Mouse (Mus musculus): Measurements from ENCODE around the gene Ndufs7.
A peak's percentile ranks its signal among the peaks of the same experiment; 100 is the strongest.
"Not testable (repeated sequence)": the region's sequence is repeated elsewhere in the genome, so short reads cannot be mapped to it uniquely, and the experiment has no call there.

Ndufs7 gene

GRCm38 (mm10) chr10:80242088-80242487 lies 6.8 kb upstream of the Ndufs7 start:
- DNase-seq (ENCODE audit: low spot score): no peak

GRCm38 (mm10) chr10:80242607-80243006 lies 6.3 kb upstream of the Ndufs7 start:
- DNase-seq (ENCODE audit: low spot score): no peak

GRCm38 (mm10) chr10:80244791-80245399 lies 4.0 kb upstream of the Ndufs7 start:
- DNase-seq (ENCODE audit: low spot score): no peak

- peak; percentile 58 for DNase-seq (ENCODE audit: low spot score)
Observed at GRCm38 (mm10) chr10:80245600-80245999, 3.3 kb upstream of the Ndufs7 start.

DNA sequence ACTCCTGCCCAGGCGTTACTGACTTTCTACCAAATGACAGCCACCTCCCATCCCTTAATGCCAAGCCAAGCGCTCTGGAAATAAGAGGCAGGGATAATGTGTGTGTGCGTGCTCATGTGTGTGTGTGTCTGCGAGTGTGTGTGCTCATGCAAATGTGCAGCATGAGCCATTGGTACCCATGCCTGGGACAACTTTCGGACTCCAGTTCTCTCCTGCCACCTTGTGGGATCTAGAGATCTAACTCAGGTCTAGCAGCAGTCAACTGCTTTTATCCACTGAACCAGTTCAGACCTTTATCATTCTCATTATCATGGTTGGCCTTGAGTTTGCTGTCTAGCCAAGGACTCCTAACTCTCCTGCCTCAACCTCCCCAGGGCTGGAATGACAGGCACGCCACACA lies 1.1 kb upstream of the Ndufs7 start:
- no peak for DNase-seq (ENCODE audit: low spot score)

GRCm38 (mm10) chr10:80248437-80248836 lies 484 bp upstream of the Ndufs7 start:
- not testable (repeated sequence) for DNase-seq (ENCODE audit: low spot score)

DNA sequence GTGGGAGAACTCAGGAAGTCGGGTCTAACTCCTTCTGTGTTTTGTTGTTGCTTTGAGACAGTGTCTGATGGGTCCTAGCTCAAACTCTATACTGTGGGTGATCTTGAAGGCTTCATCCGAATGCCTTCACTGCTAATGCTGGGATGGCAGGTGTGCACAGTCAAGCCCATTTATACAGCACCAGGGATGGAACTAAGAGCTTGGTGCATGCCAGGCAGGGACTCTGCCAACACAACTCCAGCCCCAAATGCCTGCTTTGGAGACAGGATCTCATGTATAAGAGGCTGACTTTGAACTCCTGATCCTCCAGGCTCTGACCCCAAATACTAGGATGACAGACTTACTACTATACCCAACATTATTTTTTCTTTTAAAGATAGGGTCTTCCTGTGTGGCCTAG lies 1.1 kb downstream of the Ndufs7 start:
- no peak for DNase-seq (ENCODE audit: low spot score)

GRCm38 (mm10) chr10:80250573-80250972 lies 1.7 kb downstream of the Ndufs7 start:
- no peak for DNase-seq (ENCODE audit: low spot score)

DNA sequence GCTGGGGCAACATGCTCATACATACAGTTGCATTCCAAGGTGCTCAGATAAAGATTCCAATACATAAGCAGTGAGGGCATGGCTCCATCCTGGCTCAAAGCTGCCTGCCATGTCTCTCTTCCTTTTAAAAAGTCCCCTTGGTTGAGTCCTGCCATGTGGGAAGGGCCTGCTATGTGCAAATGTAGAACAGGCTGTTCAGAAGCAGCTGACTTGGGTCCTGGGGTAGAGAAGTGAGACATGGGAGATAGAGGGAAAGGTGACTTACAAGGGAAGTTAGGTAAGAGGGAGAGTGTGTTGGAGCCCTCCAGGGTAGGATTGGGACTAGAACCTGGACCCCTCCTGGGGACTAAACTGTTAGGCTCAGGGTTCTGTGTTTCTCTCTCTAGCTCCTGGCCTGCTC lies 3.1 kb downstream of the Ndufs7 start:
- DNase-seq (ENCODE audit: low spot score): no peak

- no peak for DNase-seq (ENCODE audit: low spot score)
Observed at GRCm38 (mm10) chr10:80252493-80253274, 3.8 kb downstream of the Ndufs7 start.

- DNase-seq (ENCODE audit: low spot score): no peak
Observed at GRCm38 (mm10) chr10:80253551-80253950, 4.6 kb downstream of the Ndufs7 start.

GRCm38 (mm10) chr10:80254331-80255297 lies 5.7 kb downstream of the Ndufs7 start:
- DNase-seq (ENCODE audit: low spot score): no peak

GRCm38 (mm10) chr10:80255881-80256535 lies 7.1 kb downstream of the Ndufs7 start:
- peak; percentile 53 for DNase-seq (ENCODE audit: low spot score)

DNA sequence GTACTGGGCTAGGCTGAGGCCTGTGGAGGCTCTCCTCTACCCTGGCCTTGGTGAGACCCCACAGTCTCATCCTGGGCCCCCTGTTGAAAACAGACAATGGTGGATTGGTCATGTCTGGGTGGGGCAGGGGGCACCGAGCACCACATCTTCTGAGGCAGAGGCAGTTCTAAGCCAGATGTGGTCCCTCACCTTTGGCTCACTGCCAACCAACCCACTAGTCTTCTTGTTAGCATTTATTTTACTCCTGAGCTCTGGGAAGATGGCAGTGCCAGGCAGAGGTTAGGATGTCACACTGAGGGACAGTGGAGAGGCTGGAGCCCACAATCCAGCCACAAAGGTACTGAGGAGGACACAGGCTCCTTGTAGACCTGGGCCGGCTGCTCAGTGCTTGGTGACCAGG lies 9.0 kb downstream of the Ndufs7 start:
- no peak for DNase-seq (ENCODE audit: low spot score)

- no peak for DNase-seq (ENCODE audit: low spot score)
Observed at GRCm38 (mm10) chr10:80258752-80259462, 10.0 kb downstream of the Ndufs7 start.

DNA sequence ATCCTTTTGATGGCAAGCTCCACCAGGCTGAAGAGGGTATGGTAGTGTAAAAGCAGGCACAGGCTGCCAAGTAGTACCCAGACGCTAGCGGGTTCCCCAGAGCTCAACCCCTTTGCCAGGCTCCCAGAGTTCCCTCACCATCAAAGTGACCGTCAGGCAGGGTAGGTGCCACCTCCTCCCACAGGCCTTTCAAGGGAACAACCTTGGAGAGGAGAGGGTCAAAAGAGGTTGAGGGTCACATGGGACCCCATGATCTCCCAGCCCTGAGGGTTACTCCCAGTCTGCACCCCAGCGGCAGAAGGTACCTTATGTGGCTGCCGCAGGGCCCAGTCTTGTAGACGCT lies 10.5 kb downstream of the Ndufs7 start:
- DNase-seq (ENCODE audit: low spot score): no peak

GRCm38 (mm10) chr10:80259861-80260641 lies 11.1 kb downstream of the Ndufs7 start:
- peak; percentile 88 for DNase-seq (ENCODE audit: low spot score)

DNA sequence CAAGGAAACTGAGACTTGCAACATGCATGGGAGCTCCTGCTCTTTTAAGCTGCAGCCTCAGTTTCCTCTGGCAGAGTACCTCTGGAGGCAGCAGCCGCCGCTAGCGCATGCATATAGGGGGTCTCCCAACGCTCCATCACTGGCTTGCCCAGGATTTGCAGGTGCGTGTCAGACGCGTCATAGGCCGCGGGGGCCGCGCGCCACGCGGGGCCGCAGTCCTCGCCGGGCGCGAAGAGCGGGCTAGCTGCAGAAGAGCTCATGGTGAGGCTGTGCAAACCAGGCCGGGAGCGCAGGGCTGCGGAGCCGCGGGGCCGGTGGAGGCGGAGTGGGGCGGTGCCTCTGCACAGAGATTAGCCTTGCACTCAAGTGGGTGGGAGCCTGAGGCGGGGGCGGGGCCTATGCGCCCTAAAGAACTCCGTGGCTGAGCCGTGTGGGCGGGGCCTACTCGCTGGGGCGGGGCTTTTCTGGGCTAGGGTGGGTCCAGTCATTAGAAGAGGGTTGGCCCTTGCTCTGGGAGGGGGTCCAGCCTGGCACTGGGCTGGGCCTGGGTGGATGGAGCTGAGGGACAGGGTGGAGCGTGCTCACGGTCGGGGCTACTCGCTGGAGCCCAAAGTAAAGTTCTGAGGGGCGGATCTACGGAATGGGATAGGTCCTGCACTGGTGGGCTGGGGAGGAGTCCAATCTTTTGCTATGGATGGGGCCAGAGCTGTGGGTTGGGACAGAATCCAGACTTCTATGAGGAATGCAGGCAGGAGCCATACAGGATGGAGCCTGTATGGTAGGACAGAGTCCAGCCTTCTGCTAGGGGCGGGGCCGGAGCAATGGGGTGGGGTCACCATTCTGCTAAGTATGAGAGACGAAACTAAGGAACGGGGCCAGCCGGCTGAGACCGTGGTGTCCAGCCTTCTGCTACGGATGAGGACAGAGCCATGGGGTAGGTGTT lies 12.0 kb downstream of the Ndufs7 start, which contains the start of the genes Gamt and Dazap1:
TSS of gene Gamt (minus strand) at position 371 of the 943 bp plus-strand sequence.
TSS of gene Dazap1 (plus strand) at position 845 of the 943 bp plus-strand sequence.
- DNase-seq (ENCODE audit: low spot score): peak; percentile 94

- peak; percentile 94 for DNase-seq (ENCODE audit: low spot score)
Observed at GRCm38 (mm10) chr10:80261585-80261968, 12.7 kb downstream of the Ndufs7 start.
